Mouse (Mus musculus): ENCODE results near the gene Smc3. TPM values are rescaled to one million over a fixed set of nuclear protein-coding genes. Genes with fewer than 3 reads are reported as not detected.

Gene Smc3
- polyA plus RNA-seq, 1 experiment: 40.6 TPM

- peak overlapping the region; percentile 65 for H3K27ac ChIP-seq (ENCODE audit: insufficient read depth, low read depth, low read length)
- TF ChIP-seq CTCF (IDR thresholded peaks at IDR 0.05; ENCODE audit: low read depth, low read length) (no peak), POLR2A (IDR thresholded peaks at IDR 0.05; ENCODE audit: borderline replicate concordance, low read depth, low read length) (no peak)
- H3K4me3 ChIP-seq (ENCODE audit: insufficient read depth, low read length): no peak overlapping the region
- peaks cover 37% of the 10 kb centered on the region for H3K4me1 ChIP-seq (ENCODE audit: control insufficient read depth, insufficient read depth, low read length)
These were observed 36.0 kb upstream of the Smc3 start for GRCm38 (mm10) chr19:53564174-53564573.

- TF ChIP-seq CTCF (IDR thresholded peaks at IDR 0.05; ENCODE audit: low read depth, low read length) (no peak), POLR2A (IDR thresholded peaks at IDR 0.05; ENCODE audit: borderline replicate concordance, low read depth, low read length) (no peak)
- Histone ChIP-seq H3K4me1 (ENCODE audit: control insufficient read depth, insufficient read depth, low read length) (peaks cover 37% of the 10 kb centered on the region), H3K4me3 (ENCODE audit: insufficient read depth, low read length) (no peak overlapping the region), H3K27ac (ENCODE audit: insufficient read depth, low read depth, low read length) (peak overlapping the region; percentile 46)
These were observed 34.5 kb upstream of the Smc3 start for GRCm38 (mm10) chr19:53565565-53566277.

- H3K27ac ChIP-seq (ENCODE audit: insufficient read depth, low read depth, low read length): 0 out of 2 replicates have a peak overlapping the region, but pooled peaks have one; percentile 21
- TF ChIP-seq CTCF (IDR thresholded peaks at IDR 0.05; ENCODE audit: low read depth, low read length): no peak
- no peak for TF ChIP-seq POLR2A (IDR thresholded peaks at IDR 0.05; ENCODE audit: borderline replicate concordance, low read depth, low read length)
- H3K4me1 ChIP-seq (ENCODE audit: control insufficient read depth, insufficient read depth, low read length): peaks cover 37% of the 10 kb centered on the region
- peak overlapping the region; percentile 16; the same call in 1 of the 2 replicates for H3K4me3 ChIP-seq (ENCODE audit: insufficient read depth, low read length)
These were observed 32.3 kb upstream of the Smc3 start for GRCm38 (mm10) chr19:53567864-53568263.

GRCm38 (mm10) chr19:53568553-53568952, 31.6 kb upstream of the Smc3 start:
- H3K27ac ChIP-seq (ENCODE audit: insufficient read depth, low read depth, low read length): no peak overlapping the region
- H3K4me3 ChIP-seq (ENCODE audit: insufficient read depth, low read length): no peak overlapping the region
- H3K4me1 ChIP-seq (ENCODE audit: control insufficient read depth, insufficient read depth, low read length): peaks cover 37% of the 10 kb centered on the region
- TF ChIP-seq POLR2A (IDR thresholded peaks at IDR 0.05; ENCODE audit: borderline replicate concordance, low read depth, low read length): no peak
- TF ChIP-seq CTCF (IDR thresholded peaks at IDR 0.05; ENCODE audit: low read depth, low read length): no peak

GRCm38 (mm10) chr19:53571056-53571455, 29.1 kb upstream of the Smc3 start:
- no peak overlapping the region for H3K27ac ChIP-seq (ENCODE audit: insufficient read depth, low read depth, low read length)
- TF ChIP-seq CTCF (IDR thresholded peaks at IDR 0.05; ENCODE audit: low read depth, low read length) (no peak), POLR2A (IDR thresholded peaks at IDR 0.05; ENCODE audit: borderline replicate concordance, low read depth, low read length) (no peak)
- peaks cover 14% of the 10 kb centered on the region for H3K4me1 ChIP-seq (ENCODE audit: control insufficient read depth, insufficient read depth, low read length)
- H3K4me3 ChIP-seq (ENCODE audit: insufficient read depth, low read length): no peak overlapping the region

GRCm38 (mm10) chr19:53571501-53572428, 28.4 kb upstream of the Smc3 start:
- no peak for TF ChIP-seq POLR2A (IDR thresholded peaks at IDR 0.05; ENCODE audit: borderline replicate concordance, low read depth, low read length)
- no peak for TF ChIP-seq CTCF (IDR thresholded peaks at IDR 0.05; ENCODE audit: low read depth, low read length)
- Histone ChIP-seq H3K27ac (ENCODE audit: insufficient read depth, low read depth, low read length) (no peak overlapping the region), H3K4me3 (ENCODE audit: insufficient read depth, low read length) (no peak overlapping the region), H3K4me1 (ENCODE audit: control insufficient read depth, insufficient read depth, low read length) (peaks cover 10% of the 10 kb centered on the region)

- no peak for TF ChIP-seq POLR2A (IDR thresholded peaks at IDR 0.05; ENCODE audit: borderline replicate concordance, low read depth, low read length)
- TF ChIP-seq CTCF (IDR thresholded peaks at IDR 0.05; ENCODE audit: low read depth, low read length): no peak
- Histone ChIP-seq H3K4me1 (ENCODE audit: control insufficient read depth, insufficient read depth, low read length) (peaks cover 7% of the 10 kb centered on the region), H3K27ac (ENCODE audit: insufficient read depth, low read depth, low read length) (no peak overlapping the region), H3K4me3 (ENCODE audit: insufficient read depth, low read length) (no peak overlapping the region)
These were observed 27.6 kb upstream of the Smc3 start for GRCm38 (mm10) chr19:53572607-53573006.

GRCm38 (mm10) chr19:53573151-53573550, 27.0 kb upstream of the Smc3 start:
- no peak overlapping the region for H3K4me3 ChIP-seq (ENCODE audit: insufficient read depth, low read length)
- TF ChIP-seq CTCF (IDR thresholded peaks at IDR 0.05; ENCODE audit: low read depth, low read length) (no peak), POLR2A (IDR thresholded peaks at IDR 0.05; ENCODE audit: borderline replicate concordance, low read depth, low read length) (no peak)

GRCm38 (mm10) chr19:53574131-53574530, 26.1 kb upstream of the Smc3 start:
- Histone ChIP-seq H3K4me1 (ENCODE audit: control insufficient read depth, insufficient read depth, low read length) (no peaks in the 10 kb centered on the region), H3K27ac (ENCODE audit: insufficient read depth, low read depth, low read length) (no peak overlapping the region), H3K4me3 (ENCODE audit: insufficient read depth, low read length) (no peak overlapping the region)
- TF ChIP-seq CTCF (IDR thresholded peaks at IDR 0.05; ENCODE audit: low read depth, low read length) (no peak), POLR2A (IDR thresholded peaks at IDR 0.05; ENCODE audit: borderline replicate concordance, low read depth, low read length) (no peak)

More at GRCm38 (mm10) chr19:53573151-53573550, 27.0 kb upstream of the Smc3 start:
- H3K4me1 ChIP-seq (ENCODE audit: control insufficient read depth, insufficient read depth, low read length): peaks cover 5% of the 10 kb centered on the region; the same call in 1 of the 2 replicates
- no peak overlapping the region for H3K27ac ChIP-seq (ENCODE audit: insufficient read depth, low read depth, low read length)

Data from bone marrow macrophage, adult 2 months (primary cell).